Mouse (Mus musculus) small intestine, adult 2 months (tissue): ENCODE data around the gene Ccdc126.

Experiments
- CTCF ChIP-seq: fragments of 200-500 bp; IDR thresholded peaks from 2 replicates; pipeline ENCODE4 v1.5.1; 2012; ENCODE audit warnings: low read depth, mild to moderate bottlenecking, control low read depth, inconsistent platforms, low read length, moderate library complexity, mixed read lengths; ENCODE audit not compliant: insufficient replicate concordance, insufficient read length; ENCODE audit errors: extremely low read depth
- POLR2A ChIP-seq: fragments of 200-500 bp; IDR thresholded peaks from 2 replicates; pipeline ENCODE4 v1.6.1; 2012; ENCODE audit warnings: low read depth, mild to moderate bottlenecking, control low read depth, inconsistent platforms, low read length, moderate library complexity

DNA sequence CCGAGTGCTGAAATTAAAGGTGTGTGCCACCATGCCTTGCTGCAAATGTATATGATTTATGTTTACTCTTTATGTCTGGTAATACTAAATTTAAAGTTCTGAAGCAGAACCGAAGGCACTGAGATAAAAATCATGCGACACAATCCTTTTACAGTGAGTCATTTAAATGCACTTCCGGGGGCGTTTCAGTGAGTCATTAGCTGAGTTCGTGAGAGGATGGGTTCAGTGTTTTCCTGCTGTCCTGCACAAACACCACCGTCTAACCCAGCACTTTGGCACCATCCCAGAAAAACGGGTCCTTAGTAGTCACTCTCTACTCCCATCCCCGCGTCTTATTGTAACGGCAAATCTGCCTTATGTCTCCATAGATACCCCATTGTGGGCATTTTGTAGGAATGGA lies 49.2 kb upstream of the Ccdc126 start:
- TF ChIP-seq POLR2A: no peak
- TF ChIP-seq CTCF: no peak
